Mouse (Mus musculus) cerebellum, postnatal 36 days (tissue): ENCODE results near the gene Magi2.

Experiments
- DNase-seq, 2 experiments: peaks; one replicate each; pipeline ENCODE4 v3.0.0; 2021 to 2022; ENCODE audit warnings: mixed read lengths in 2 of 2

The Magi2 gene

DNA sequence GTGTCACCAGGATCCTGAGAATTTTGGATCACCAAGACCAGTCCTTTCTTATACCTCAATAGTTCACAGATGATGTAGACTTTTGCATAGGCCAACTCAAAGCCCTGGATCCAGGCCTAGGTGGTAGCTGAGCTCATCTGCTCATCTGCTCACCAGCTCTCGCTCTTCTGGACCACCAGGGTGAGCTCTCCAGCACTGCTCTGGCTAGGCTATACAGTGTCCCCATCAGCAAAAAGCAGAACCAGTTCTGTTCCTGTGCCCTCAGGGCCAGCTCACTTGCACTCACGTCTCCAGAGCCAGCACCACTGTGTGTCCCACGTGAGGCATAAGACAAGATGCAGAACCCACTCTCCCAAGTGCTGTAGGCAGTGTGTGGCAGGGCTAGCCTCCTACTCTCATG, 747.0 kb downstream of the Magi2 start:
- DNase-seq = no peak

DNA sequence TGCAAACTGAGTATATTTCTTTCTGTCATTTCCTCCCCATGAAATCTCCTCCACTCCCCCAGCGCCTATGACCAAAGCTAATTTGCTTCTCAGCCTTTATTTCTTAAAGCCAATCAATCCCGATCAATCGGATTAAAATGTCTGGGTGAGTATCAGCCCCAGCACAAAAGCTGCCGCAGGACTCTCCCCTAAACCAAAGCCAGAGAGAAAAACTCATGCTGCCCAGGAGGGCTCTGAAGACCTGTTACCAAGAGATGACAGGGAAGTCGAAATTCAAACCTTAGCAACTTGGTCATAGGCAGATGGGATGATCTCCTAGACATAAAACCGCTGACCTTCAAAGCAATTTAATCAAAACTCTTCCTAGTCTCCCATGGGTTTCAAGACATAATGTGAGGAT, 754.7 kb downstream of the Magi2 start:
- DNase-seq = no peak

GRCm38 (mm10) chr5:19982031-19982430, 755.2 kb downstream of the Magi2 start:
- DNase-seq = no peak

- DNase-seq = no peak
These were observed 772.6 kb downstream of the Magi2 start for GRCm38 (mm10) chr5:19999486-19999885.

- no peak for DNase-seq
These were observed 773.1 kb downstream of the Magi2 start for GRCm38 (mm10) chr5:19999912-20000311.

DNA sequence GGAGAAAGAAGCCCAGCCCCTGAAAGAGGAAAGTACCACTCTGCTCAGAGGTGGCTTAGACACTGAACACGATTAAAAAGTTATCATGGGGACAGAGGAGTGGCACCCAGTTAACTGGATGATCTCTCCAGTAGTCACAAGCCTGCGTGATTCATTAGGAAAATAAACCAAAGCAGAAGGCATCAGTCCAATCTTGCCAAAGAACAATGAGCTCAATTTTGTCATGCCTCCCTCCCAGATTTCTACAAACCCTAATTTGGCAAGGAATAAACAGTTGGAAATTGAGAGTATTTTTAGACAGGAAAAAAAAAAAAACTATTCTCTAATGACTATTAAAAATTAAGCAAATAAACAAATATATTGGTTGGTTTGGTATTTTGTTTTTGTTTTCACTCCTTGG, 779.8 kb downstream of the Magi2 start:
- no peak for DNase-seq

- DNase-seq = no peak
These were observed 780.4 kb downstream of the Magi2 start for GRCm38 (mm10) chr5:20007246-20007645.

DNA sequence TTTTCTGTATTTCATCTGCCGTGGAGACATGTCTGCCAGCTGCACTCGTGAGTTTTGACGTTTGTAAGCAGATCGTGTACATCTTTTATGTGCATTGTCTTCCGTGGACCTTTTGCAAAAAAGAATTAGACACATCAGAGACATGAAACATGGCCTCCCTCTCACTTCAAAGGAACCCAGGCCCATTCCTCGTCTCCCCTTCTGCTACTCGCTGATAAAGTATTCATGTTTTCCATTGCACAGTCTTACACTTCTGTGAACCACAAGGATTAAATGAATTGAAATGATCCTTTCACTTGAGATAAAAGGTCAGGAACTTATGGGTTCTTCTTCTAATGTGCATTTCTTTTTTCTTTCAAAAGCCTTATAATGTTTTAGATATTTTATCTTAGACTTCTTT, 783.4 kb downstream of the Magi2 start:
- DNase-seq = no peak

DNA sequence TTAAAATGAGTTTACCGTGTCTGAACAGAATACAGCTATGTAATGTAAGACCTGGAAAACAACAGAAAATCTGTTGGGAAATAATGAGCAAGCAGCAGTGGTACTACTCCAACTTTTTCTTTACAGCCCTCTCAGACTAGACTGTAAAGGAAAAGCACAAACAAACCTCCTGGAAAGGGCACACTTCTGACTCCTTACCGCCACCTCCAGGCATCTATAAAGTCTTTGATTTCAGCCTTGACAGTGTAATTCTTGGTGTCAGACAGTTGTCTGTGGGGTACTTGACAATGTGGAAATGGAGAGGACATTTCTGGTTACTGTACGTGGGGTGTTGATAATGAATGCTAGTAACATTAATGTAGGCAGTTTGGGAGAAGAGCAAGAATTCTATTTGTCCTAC, 791.2 kb downstream of the Magi2 start:
- DNase-seq = no peak

- no peak for DNase-seq
These were observed 819.8 kb downstream of the Magi2 start for GRCm38 (mm10) chr5:20046649-20047048.

DNA sequence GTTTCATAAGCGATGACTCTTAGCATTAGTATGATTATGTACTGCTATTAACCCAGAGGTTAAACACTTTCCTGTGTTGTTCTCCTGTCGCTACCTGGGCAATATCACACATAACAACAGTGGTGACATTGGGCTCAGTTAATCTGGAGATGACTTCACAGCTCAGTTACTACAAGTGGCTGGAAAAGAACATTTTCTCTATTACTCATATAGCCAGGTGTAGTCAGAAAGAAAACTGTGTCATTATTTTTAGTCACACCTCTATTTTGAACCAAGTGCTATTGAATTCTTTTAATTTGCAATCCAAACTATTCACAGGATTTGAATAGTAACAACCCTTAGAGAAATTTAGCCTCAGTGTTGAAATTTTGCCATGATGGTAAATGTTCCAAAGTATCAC, 821.5 kb downstream of the Magi2 start:
- DNase-seq = no peak

GRCm38 (mm10) chr5:20050284-20050683, 823.4 kb downstream of the Magi2 start:
- peak; percentile 22 to 28 for DNase-seq

GRCm38 (mm10) chr5:20055000-20055399, 828.2 kb downstream of the Magi2 start:
- no peak for DNase-seq

GRCm38 (mm10) chr5:20056074-20056842, 829.4 kb downstream of the Magi2 start:
- DNase-seq = no peak

GRCm38 (mm10) chr5:20056856-20057255, 830.0 kb downstream of the Magi2 start:
- no peak for DNase-seq

DNA sequence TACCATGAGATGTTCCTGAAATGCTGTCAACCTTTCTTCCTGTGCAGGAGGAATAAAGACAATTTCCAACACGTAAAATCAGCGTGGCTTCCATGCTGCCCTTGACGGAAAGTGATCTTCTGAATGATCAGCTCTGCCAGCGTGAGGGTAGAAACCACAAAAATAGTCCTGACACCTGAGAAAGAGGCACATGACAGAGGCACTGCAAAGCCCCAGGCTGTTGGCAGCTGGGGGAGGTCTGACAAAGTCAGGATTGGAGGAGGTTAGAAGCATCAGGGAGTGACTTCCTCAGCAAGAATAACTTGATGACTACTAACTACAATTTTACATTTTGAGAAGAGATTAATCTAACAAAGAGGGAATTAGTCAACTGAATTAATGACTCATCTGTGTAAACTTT, 835.2 kb downstream of the Magi2 start:
- no peak for DNase-seq

GRCm38 (mm10) chr5:20065081-20065480, 838.2 kb downstream of the Magi2 start:
- no peak for DNase-seq

DNA sequence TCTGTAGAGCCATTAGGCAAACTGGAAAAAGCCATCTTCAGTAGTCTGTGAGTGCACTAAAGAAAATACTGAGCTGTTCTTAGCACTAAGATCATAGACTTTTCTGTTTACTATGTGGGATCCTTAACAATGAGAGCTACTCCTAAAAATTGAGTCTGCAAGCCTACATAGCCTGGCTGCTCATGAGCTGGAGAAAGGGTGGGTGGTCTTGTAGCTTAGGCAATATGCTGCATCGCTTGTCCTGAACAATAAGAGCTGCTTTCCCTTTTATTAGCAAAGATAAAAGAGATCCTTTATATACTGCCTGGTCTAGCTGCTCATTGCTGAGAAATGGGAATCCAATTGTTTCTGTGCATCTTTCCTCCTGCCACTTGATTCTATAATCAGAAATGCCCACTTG, 841.7 kb downstream of the Magi2 start:
- no peak for DNase-seq

DNA sequence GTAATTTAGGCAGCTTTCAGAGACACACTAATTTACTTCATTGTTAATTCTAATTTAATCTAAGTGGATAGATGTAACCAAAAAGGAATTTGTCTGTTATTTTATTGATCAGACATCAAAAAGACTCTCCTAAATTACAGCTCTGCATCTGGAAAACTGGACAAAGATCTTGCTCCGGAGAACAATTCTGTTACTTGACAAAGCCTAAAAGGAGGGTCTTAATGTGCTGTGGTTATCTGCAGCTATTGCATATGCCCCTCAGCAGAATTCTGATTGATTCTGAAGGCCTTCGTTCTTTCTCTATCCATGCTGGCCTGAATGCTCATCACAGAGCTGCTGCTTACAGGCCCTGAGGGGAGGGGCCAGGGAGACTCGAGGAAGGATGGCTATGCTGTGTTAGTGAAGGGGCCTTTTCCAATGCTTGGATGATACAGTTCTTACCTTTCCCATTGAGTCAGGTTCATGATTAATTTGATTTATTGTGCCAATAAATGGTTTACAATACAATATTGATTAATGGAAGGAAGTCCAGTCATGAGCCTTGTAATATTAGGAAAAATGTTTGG, 842.2 kb downstream of the Magi2 start:
- DNase-seq = no peak

DNA sequence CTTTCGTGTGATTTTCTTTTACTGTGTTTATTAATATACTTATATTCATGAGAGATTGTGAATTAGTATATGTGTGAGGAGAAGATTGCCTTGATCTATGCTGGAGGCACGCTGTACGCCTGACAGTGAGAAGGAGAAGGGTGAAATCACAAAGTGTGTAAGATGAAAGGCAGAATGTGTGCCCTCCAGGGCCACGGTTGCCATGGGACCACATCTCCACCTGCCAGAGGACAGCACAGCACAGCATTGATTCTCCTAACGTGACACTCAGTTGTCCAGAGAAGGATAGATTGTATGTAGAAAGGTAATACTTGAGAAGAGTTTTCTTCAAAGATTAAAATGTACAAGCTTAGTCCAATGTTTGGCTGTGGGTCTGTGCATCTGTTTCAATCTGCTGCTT, 847.3 kb downstream of the Magi2 start:
- DNase-seq = no peak

DNA sequence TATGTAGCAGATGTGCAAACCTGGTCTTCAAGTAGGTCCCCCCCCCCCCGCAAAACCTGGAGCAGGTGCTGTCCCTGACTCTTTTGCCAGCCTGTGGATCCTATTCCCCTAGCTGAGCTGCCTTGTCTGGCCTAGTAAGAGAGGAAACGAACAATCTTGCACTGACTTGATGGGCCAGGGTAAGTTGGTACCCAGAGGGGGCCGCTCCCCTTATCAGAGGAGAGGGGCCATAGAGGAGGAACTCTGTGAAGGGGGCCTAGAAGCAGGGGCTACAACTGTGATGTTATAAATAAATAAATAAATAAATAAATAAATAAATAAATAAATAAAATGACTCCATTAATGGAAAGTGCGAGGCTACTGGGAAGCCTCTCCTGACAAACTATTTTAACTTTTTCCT, 848.0 kb downstream of the Magi2 start:
- no peak for DNase-seq

GRCm38 (mm10) chr5:20078931-20079330, 852.1 kb downstream of the Magi2 start:
- DNase-seq = no peak

DNA sequence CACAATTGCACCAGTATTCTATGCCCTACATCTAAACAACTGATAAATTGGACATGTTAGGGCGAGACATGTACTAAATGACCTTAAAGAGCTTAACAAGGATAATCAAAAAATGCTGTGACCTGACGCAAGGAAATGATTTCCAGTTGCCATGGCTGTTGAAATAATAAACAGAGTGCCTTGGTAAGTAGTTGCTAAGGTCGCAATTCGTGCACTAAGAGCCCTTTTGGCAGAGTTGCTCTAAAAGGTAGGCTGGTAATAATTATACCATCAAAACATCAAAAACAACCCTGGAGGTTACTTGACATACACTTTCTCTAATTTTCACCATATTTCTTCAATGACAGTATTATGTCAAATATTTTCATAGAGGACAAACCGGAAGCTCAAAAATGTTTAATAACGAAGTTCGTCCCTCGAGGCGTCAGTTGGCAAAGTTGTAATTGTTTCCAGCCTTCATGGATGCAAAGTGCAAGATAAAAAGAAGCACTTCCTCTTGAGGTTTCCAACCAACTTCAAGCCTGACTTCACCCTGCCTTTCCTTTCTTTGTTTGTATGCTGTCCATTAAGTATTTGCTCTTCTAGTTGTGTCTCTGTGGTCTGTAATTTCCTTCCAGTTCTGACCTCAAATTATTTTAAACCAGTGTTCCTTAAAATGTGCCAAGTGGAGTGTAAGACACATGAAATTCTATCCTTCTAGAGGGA, 853.9 kb downstream of the Magi2 start:
- DNase-seq = no peak

DNA sequence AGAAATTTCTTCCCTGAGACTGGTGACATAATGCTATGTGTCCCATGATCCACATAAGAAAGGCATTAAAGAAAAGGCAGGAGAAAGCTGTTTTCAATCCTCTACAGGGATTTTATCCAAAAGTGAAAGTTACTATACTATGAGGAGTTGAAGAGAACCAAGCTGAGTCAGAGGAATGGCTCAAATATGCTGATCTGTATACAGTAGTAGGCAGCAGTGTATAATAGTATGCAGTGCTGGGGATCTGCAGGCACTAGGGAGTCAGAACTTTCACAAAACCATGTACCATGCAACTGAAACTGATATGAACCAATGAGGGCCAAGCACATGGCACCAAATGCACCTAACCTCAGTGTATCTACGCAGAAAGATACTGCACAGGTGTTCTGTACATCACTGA, 855.5 kb downstream of the Magi2 start:
- DNase-seq = no peak
